Mouse (Mus musculus) heart, embryonic 14.5 days (tissue): ENCODE measurements around the gene Saxo2. TPM values are rescaled to one million over a fixed set of nuclear protein-coding genes. Genes with fewer than 3 reads are reported as not detected.

Source experiments
- ATAC-seq: fragments of 200-750 bp; cut with Nextera tagmentation; 2 replicates; pipeline ENCODE4 v1.8.0; 2017; ENCODE audit warnings: low read depth, moderate TSS enrichment; ENCODE audit not compliant: insufficient number of reproducible peaks, insufficient read depth, low FRiP score
- H3K27ac ChIP-seq, 2 experiments: fragments of 200-500 bp in 1 of 2; fragments of 300-500 bp in 1 of 2; sonication (generic) in 1 of 2; replicated peaks in 1 of 2; 2 replicates each; pipeline ENCODE4 v1.5.1; 2012 to 2014; ENCODE audit warnings: low read depth in 2 of 2, low read length in 2 of 2, control low read depth in 1 of 2, mild to moderate bottlenecking in 1 of 2, mixed read lengths in 1 of 2; ENCODE audit not compliant: control insufficient read depth in 1 of 2, insufficient read depth in 1 of 2
- H3K27me3 ChIP-seq: fragments of 300-500 bp; sonication (generic); 2 replicates; pipeline ENCODE4 v1.6.1; 2014; ENCODE audit warnings: mild to moderate bottlenecking, low read length, control low read depth; ENCODE audit not compliant: control insufficient read depth, insufficient read depth
- H3K36me3 ChIP-seq: fragments of 300-500 bp; sonication (generic); 2 replicates; pipeline ENCODE4 v1.6.1; 2014; ENCODE audit warnings: mild to moderate bottlenecking, control low read depth, low read length, mixed read lengths; ENCODE audit not compliant: control insufficient read depth, insufficient read depth
- H3K4me1 ChIP-seq, 2 experiments: fragments of 200-500 bp in 1 of 2; fragments of 300-500 bp in 1 of 2; sonication (generic) in 1 of 2; 2 replicates each; pipeline ENCODE4 v1.6.1; 2012 to 2014; ENCODE audit warnings: low read length in 2 of 2, control low read depth in 1 of 2, mixed read lengths in 1 of 2; ENCODE audit not compliant: control insufficient read depth in 2 of 2, insufficient read depth in 2 of 2
- H3K4me2 ChIP-seq: fragments of 300-500 bp; sonication (generic); 2 replicates; pipeline ENCODE4 v1.6.1; 2014; ENCODE audit warnings: mild to moderate bottlenecking, low read length
- H3K4me3 ChIP-seq, 2 experiments: fragments of 200-500 bp in 1 of 2; fragments of 300-500 bp in 1 of 2; sonication (generic) in 1 of 2; 2 replicates each; pipeline ENCODE4 v1.5.1; 2012 to 2014; ENCODE audit warnings: low read length in 2 of 2, mild to moderate bottlenecking in 2 of 2, control low read depth in 1 of 2, low read depth in 1 of 2, moderate library complexity in 1 of 2; ENCODE audit not compliant: control insufficient read depth in 1 of 2, insufficient read depth in 1 of 2
- H3K9ac ChIP-seq: fragments of 300-500 bp; sonication (generic); 2 replicates; pipeline ENCODE4 v1.6.1; 2014; ENCODE audit warnings: mild to moderate bottlenecking, low read length
- H3K9me3 ChIP-seq: fragments of 300-500 bp; sonication (generic); 2 replicates; pipeline ENCODE4 v1.6.1; 2016; ENCODE audit warnings: low read length, control low read depth; ENCODE audit not compliant: control insufficient read depth
- WGBS: fragments of 180-500 bp; shearing (Covaris S2); extraction: QIAGEN DNeasy Blood & Tissue Kit; methylation state at CpG from one replicate; pipeline ENCODE4 v1.1.7; 2014; 5-methylcytosine and 5-hydroxymethylcytosine counted together
- polyA plus RNA-seq: library from polyadenylated mRNA; unstranded; fragments of >200 nt; fragmentation: Nextera tagmentation; extraction: Ambion mirVana; gene quantifications from 2 replicates; pipeline ENCODE4 v1.2.1, GENCODE M21; 2014

Saxo2 gene
- polyA plus RNA-seq, 1 experiment from 2014 or later = 13.9 TPM

DNA sequence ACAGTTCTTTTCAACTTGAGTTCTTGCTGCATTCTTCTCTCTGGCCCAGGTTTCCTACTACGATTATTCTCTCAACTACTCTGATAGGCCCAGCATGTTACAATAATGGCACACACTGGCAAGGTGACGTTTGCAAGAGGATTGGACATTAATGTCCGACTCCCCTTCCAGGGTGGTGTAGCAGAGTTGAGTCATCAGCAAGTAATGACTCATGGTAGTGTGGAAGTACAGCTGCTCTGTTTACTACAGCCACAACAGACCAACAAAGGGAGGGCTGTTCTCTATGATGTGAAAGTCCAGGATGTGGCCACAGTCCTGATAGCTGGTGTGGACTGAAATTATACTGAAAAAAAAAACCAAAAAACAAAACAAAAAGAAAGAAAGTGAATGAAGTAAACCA, 16.3 kb upstream of the Saxo2 start:
- H3K4me2 ChIP-seq = no peak overlapping the region
- no peak overlapping the region for H3K9ac ChIP-seq
- ATAC-seq = no peak
- WGBS = 66% methylated on average over 3 of the region's 3 CpGs
- no peak overlapping the region for H3K4me3 ChIP-seq
- no peak overlapping the region for H3K27ac ChIP-seq
- H3K36me3 ChIP-seq = peaks cover 70% of the 10 kb centered on the region
- H3K27me3 ChIP-seq = no peaks in the 10 kb centered on the region
- no peaks in the 10 kb centered on the region; a peak in 1 of 4 replicates for H3K4me1 ChIP-seq
- no peaks in the 10 kb centered on the region for H3K9me3 ChIP-seq

- Histone ChIP-seq H3K36me3 (peaks cover 12% of the 10 kb centered on the region), H3K27ac (no peak overlapping the region), H3K27me3 (no peaks in the 10 kb centered on the region), H3K4me2 (peak overlapping the region; percentile 72), H3K9ac (peak overlapping the region; percentile 78), H3K4me3 (peak overlapping the region; percentile 72 to 79), H3K4me1 (peaks cover 2 to 10% of the 10 kb centered on the region in 2 experiments; a peak in 3 of 4 replicates), H3K9me3 (no peaks in the 10 kb centered on the region)
- 18% methylated on average over 6 of the region's 6 CpGs for WGBS
- peak; percentile 40; the same call in 1 of the 2 replicates for ATAC-seq
These were observed 735 bp upstream of the Saxo2 start for GRCm38 (mm10) chr7:82649081-82649445.

- no peak for ATAC-seq
- H3K27ac ChIP-seq = no peak overlapping the region
- peak overlapping the region; percentile 72 to 79 for H3K4me3 ChIP-seq
These were observed 419 bp downstream of the Saxo2 start for GRCm38 (mm10) chr7:82647909-82648308.

GRCm38 (mm10) chr7:82647183-82647582, 1.1 kb downstream of the Saxo2 start:
- no peak overlapping the region for H3K9ac ChIP-seq
- H3K4me2 ChIP-seq = no peak overlapping the region
- no peak overlapping the region for H3K4me3 ChIP-seq
- no peak overlapping the region for H3K27ac ChIP-seq
- H3K9me3 ChIP-seq = no peaks in the 10 kb centered on the region
- peaks cover 10% of the 10 kb centered on the region for H3K36me3 ChIP-seq
- H3K27me3 ChIP-seq = no peaks in the 10 kb centered on the region
- ATAC-seq = no peak
- WGBS = 85% methylated on average over 3 of the region's 3 CpGs
- H3K4me1 ChIP-seq = peaks cover 2 to 10% of the 10 kb centered on the region in 2 experiments; a peak in 3 of 4 replicates

More at GRCm38 (mm10) chr7:82647909-82648308, 419 bp downstream of the Saxo2 start:
- H3K36me3 ChIP-seq = peaks cover 12% of the 10 kb centered on the region
- H3K27me3 ChIP-seq = no peaks in the 10 kb centered on the region
- H3K4me2 ChIP-seq = peak overlapping the region; percentile 72
- H3K9me3 ChIP-seq = no peaks in the 10 kb centered on the region
- peaks cover 2 to 10% of the 10 kb centered on the region in 2 experiments; a peak in 3 of 4 replicates for H3K4me1 ChIP-seq
- peak overlapping the region; percentile 78 for H3K9ac ChIP-seq
- WGBS = 37% methylated on average over 4 of the region's 4 CpGs

DNA sequence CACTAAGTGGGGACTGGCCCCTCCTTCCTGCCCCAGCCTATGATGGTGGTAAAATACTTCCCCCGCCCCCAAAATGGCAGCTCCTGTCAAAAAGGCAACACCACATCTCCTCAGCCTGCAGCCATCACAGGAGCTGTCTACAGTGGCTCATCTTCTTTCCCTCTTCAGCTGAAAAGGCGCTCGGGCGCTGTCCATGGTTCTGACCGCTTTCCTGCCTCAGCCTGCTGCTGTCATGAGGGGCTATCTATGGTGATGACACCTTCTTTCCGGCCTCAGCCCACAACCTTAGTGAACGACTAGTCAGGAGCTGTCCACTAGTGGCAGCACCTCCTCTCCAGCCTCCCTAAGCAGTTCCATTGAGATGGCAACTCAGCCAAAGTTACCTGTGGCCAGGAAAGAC, 23.0 kb downstream of the Saxo2 start:
- no peak overlapping the region for H3K27ac ChIP-seq
- WGBS = 9% methylated on average over 7 of the region's 7 CpGs
- no peak overlapping the region for H3K9ac ChIP-seq
- H3K4me3 ChIP-seq = no peak overlapping the region
- H3K4me2 ChIP-seq = no peak overlapping the region
- no peaks in the 10 kb centered on the region for H3K4me1 ChIP-seq
- H3K9me3 ChIP-seq = no peaks in the 10 kb centered on the region
- no peaks in the 10 kb centered on the region for H3K36me3 ChIP-seq
- H3K27me3 ChIP-seq = no peaks in the 10 kb centered on the region
- ATAC-seq = no peak

DNA sequence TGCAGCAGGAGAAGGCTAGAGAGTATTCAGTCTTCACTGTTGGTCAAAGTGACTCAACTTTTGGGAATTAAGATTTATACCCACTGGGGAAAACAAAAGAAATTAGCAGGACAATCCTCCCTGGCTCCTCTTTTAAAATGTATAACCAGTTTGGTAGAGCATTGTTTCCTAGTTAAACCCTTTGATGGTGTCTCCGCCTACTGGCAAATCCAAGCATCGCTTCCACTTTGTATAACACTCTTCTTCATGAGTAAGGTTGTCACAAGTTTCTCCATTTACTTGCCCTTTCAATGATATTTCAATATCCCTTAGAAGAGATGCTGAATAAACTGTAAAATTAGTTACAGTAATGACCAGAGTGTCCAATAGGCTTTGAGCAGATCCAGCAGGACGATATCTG, 38.7 kb downstream of the Saxo2 start:
- Histone ChIP-seq H3K27ac (no peak overlapping the region), H3K4me1 (no peaks in the 10 kb centered on the region), H3K4me3 (no peak overlapping the region), H3K27me3 (no peaks in the 10 kb centered on the region), H3K36me3 (no peaks in the 10 kb centered on the region), H3K9me3 (no peaks in the 10 kb centered on the region), H3K9ac (no peak overlapping the region), H3K4me2 (no peak overlapping the region)
- ATAC-seq = no peak
- WGBS = 55% methylated on average over 3 of the region's 3 CpGs

- no peak overlapping the region for H3K4me3 ChIP-seq
- 83% methylated on average over 6 of the region's 6 CpGs for WGBS
- H3K9me3 ChIP-seq = no peaks in the 10 kb centered on the region
- H3K27me3 ChIP-seq = no peaks in the 10 kb centered on the region
- H3K36me3 ChIP-seq = no peaks in the 10 kb centered on the region
- no peak for ATAC-seq
- no peak overlapping the region for H3K9ac ChIP-seq
- H3K27ac ChIP-seq = no peak overlapping the region
- no peaks in the 10 kb centered on the region for H3K4me1 ChIP-seq
- no peak overlapping the region for H3K4me2 ChIP-seq
These were observed 42.9 kb downstream of the Saxo2 start for GRCm38 (mm10) chr7:82605425-82605824.

DNA sequence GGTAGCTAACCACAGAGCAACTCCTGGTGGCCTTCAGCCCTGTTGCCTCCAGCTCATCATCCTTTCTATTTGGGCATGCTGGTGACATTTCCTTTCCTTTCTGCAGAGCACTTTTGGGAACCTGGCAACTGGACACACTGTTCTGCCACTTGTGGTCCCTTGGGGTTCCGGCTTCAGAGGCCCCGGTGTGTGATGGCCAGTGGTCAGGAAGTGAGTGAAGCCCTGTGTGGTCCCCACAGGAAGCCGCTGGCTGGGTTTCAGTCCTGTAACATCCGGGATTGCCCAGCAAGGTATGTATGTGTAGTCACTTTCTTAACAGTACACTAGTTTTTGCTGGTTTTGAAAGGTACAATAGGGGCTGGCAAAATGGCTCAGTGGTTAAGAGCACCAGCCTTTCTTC, 46.3 kb downstream of the Saxo2 start:
- 77% methylated on average over 4 of the region's 4 CpGs for WGBS
- no peaks in the 10 kb centered on the region for H3K27me3 ChIP-seq
- ATAC-seq = no peak
- H3K27ac ChIP-seq = no peak overlapping the region
- H3K9ac ChIP-seq = no peak overlapping the region
- H3K4me1 ChIP-seq = no peaks in the 10 kb centered on the region
- H3K4me2 ChIP-seq = no peak overlapping the region
- H3K9me3 ChIP-seq = no peaks in the 10 kb centered on the region
- no peaks in the 10 kb centered on the region for H3K36me3 ChIP-seq
- H3K4me3 ChIP-seq = no peak overlapping the region
